Mouse (Mus musculus) embryo, embryonic 11 days (tissue): ENCODE data around the gene Spsb1.

Source experiments
- DNase-seq: peaks from one replicate; pipeline ENCODE4 v3.0.0-alpha.2; 2015

The Spsb1 gene

DNA sequence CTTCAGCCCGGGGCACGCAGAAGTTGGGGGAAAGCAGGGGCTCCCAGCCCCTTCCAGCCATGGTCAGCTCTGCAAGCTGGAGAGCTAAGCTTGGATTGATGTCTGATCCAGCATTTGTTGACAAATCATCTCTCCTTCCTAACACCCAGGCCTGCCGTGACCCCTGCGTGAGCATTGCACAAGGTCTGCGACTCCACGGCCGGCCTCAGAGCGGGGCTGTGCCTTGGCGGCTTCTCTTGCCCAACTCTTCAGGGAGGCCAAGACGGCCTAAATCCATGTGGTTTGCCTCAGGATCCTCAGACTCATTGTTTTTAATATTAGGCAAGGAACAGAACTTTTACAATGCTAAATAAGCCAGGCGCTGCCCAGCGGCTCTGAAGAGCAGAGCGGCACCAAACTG is 3.6 kb downstream of the Spsb1 start:
- no peak for DNase-seq

DNA sequence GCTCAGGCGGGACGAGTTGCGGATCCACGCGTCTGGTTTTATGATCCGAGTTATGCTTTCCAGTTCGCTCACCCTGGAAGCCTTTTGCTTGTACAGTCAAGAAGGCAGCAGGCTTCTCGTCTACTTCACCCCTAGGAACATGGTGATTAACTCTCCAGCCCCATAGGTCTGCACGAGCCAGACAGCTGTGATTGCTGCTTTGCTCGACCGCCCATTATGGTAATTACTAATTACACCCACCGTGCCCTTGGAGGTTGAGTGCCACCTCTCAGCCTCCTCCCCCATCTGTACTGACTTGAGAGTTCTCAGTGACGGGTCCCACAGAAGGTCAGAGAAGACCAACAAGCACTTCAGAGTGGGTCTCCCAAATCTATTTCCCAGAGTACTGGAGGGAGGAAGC is 5.2 kb downstream of the Spsb1 start:
- DNase-seq: no peak

DNA sequence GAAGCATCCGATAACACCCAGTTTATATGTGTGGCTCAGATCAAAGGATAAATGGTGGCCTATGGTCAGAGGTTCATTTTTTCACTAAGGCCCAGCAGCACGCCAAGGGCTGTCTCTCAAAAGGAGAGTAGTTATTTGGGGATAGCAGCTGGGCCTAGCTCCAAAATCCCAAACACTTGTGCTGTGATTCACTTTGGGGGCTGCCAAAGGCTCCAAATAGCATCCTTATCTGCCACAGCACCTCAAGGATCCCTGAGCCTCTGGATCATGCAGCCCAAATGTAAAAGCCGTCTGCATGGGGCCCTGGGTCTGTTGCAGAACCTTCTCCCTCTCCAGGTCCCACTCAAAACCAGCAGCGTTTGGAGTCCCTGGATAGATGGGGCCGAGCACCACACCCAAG is 6.7 kb downstream of the Spsb1 start:
- DNase-seq: no peak

DNA sequence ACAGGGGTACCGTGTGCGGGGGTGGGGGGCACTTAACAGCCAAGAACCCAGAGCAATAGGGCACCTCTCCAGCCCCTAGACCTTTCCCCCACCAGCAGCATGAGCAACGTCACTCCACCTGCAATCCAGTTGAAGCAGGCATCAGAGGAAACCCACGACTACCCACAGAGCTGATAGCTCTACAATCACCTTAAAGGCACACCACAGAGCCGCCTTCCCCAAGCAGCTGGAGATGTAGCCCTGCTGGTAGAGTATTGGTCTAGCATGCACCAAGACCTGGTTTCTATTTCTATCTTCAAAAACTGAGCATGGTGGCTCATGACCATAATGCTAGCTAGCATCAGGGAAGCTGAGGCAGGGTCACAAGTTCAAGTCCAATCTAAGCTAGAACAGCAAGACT is 7.4 kb downstream of the Spsb1 start:
- no peak for DNase-seq

DNA sequence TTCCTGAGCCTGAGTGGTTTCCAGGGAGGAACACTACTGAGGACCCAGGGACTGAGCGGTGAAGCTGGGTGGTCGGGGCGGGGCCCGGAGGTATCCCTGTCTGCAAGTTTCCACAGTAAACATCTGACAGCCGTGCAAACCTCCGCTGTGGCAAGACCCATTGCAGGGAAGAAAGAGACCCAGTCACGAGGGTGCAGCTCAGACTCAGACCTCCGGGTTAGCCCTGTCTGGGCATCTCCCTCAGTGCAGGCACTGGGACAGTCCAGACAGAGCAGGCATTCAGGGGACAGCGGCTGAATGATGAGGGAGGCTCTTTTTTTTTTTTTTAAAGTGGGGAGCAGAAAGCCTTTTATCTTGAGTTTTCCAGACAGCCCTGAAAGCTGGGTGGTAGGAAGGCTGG is 9.6 kb downstream of the Spsb1 start:
- DNase-seq: peak; percentile 64

DNA sequence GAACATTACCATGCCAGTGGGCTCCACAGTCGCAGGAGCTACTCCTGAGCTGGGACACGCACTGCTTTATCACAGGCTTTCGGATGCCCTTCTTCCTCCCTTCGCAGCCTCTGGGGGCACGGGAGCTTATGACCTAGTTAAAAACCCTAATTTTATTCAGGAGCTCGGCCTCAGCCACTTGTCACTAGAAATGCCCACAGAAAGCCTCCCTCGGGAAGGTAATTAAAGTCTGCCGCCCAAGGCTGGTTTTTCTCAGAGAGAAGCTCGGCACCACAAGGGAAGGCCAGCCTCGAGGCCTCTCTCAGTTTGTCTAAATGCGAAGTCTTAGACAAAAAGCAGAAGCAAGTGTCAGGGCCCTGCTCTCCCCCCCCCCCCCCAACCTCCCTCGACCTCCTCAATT is 10.6 kb downstream of the Spsb1 start:
- DNase-seq: peak; percentile 63

DNA sequence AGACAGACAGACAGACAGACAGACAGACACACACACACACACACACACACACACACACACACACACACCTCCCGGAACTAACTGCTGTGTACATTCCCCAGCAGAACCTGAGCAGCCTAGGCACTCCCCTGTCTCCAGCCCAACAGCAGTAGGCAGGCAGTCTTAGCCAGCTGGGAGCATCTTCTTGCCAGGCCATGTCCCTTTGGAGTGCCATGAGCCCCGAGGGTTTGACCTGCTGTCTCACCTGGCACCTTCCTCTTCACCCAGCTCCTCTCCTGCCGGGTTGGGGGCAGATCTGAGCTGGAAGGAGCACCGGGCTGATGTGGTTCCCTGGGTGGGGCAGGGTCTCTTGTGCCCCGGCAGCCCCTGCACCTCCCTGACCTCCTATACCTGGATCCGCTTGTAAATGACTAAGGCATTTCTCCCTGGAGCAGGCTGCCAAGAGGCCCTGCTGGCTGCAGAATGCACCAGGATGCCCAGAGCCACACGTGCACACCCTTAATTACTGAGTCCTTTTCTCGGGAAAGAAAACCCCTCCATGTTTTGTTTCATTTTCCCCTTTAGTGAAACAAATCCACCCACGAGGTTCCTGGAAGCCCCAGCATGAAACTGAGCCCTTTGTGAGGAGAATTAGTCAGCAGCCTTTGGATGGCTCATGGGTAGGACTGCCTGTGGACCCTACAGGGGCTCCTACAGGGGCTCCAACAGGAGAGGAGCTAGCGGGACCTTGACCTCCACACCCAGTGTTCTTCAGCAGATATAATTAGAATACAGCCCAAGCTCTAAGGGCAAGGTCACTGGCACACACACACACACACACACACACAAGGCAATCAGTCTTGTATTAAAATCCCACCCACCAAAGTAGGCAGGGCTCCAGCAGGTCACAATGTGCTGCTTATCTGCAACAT is 11.8 kb downstream of the Spsb1 start:
- no peak for DNase-seq

GRCm38 (mm10) chr4:149941067-149941755 is 13.6 kb downstream of the Spsb1 start:
- no peak for DNase-seq

GRCm38 (mm10) chr4:149938701-149939100 is 16.1 kb downstream of the Spsb1 start:
- DNase-seq: peak; percentile 66

DNA sequence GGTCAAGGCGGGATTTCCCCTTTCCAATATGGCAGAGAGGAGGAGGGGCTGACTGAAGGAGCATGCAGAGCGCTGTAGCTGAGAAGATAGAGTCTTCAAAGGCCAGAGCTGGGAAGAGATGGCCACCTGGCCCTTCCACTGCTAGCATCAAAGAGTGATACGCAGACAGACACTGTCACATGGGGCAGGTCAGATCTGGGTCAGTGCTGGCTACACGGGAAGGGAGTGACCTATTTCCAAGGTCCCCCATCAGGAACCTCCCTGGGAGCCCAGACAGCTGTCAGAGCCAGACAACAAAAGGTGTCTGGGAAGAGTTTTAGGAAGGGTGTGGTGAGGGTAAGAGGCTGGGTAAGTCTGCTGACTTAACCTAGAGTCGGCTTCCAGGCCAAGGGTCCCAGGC is 17.9 kb downstream of the Spsb1 start:
- no peak for DNase-seq

DNA sequence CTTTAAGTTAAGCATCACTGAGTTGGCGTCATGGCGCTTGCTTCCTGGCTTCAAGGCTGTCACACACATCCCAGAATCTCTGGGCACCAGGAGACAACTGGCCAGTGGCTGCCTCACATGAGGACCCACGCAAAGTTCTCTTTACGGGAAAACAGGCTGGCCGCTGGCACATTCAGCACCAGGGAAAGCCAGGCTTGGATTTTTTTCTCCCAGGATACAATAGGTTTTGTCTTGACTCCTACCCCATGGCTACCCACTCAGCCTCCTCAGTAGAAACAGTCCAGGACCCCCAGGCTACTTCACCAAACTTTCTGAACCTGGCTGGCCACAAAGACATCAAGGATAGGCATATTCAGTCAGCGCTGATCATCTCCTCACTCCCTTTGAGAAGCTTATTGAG is 19.4 kb downstream of the Spsb1 start:
- no peak for DNase-seq

GRCm38 (mm10) chr4:149933519-149934245 is 21.2 kb downstream of the Spsb1 start:
- no peak for DNase-seq

DNA sequence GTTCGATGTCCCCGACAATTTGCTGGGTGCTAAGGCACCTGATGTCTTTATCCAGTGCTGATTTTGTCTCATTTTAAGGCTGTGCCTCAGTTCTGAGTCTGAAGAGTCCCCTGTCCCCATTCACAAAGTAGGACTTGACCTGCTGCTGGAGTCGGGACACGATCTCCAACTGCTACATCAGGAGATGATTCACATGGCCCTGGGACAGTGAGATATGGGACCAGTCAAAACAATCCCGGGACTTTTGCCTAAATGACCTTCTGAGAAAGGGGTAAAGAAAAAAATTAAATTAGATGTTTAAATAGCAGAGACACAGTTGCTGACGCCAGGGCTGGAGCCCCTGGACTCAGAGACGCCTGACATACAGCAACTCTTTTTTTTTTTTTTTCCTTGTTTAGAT is 21.8 kb downstream of the Spsb1 start:
- no peak for DNase-seq

DNA sequence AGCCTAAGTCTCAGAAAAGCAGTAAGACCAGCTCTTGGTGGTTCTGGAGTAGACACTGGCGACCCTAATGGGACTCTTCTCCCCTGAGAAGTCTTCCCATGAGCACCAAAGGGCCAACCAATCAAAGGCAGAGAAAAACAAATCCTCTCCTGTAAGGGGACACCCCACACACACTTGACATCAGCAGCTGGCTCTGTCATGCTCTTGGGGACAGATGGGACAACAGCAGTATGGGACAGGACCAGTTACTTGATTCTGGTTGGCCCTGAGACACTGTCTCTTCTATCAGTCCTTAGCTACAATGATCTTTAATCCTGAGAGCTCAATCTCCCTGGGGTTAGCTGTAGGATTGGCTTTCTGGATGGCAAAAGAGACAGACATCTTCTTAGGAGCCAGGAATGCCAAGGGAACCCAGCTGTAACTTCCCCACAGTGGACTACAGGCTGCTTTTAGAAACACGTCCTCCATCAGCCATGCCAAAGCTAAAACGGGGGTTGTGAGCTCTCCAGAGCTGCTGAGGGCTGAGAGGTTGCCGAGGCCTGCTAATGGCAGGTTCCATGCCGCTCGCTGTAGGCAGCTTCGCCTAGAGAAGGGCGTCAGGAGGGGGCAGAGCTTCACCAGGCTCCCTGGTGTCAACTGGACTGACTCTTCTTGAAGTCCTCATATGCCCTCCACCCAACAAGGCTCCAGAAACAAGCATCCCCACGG is 22.6 kb downstream of the Spsb1 start:
- DNase-seq: no peak

DNA sequence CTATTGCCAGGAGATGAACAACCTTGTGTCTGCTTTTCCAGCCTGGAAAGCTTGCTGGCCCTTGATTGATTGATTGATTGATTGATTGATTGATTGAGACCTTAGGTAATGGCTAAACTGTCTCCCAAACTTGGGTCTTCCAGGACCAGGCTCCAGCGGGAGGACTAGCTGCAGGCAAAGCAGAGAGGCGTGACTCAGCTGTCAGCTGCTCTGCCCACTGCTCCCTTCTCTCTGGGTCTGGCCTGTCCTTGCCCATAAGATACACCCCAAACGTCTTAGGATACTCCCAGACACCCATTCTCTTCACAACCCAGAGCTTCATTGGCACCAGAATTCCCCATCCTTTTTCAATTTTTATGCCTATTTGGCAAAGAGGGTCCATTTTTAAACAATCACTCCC is 24.1 kb downstream of the Spsb1 start:
- DNase-seq: no peak

GRCm38 (mm10) chr4:149923014-149923413 is 31.8 kb downstream of the Spsb1 start:
- DNase-seq: no peak

DNA sequence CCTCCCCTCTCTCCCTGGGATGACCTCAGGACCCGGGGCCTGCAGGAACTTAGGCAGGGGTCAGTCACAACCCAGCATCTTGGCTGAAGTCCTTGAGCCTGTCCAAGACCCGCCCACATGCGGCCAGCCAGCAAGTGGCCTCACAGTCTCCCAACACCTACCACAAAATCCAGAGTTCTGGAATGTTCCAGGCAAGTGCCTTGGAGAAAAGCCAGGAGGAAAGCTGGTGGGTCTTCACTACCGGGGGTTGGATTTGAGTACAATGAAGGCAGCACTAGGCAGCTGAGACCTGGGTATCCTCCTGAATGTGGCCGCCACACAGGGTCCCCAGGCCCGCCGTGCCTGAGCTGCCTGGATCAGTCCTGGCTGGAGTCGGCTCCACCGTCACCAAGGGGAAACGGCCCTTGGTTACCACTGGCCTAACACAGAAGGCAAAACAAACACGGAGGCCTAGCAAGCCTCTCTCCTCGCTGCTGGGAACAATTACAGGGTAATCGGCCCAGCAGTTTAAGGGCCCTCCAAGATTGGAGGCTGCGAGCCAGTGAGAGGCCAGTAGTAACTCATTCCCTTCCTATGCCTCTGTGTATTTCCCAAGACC is 32.6 kb downstream of the Spsb1 start:
- DNase-seq: peak; percentile 82

- DNase-seq: no peak
These were observed 34.0 kb downstream of the Spsb1 start for GRCm38 (mm10) chr4:149920886-149921285.

GRCm38 (mm10) chr4:149918455-149919070 is 36.3 kb downstream of the Spsb1 start:
- DNase-seq: no peak

DNA sequence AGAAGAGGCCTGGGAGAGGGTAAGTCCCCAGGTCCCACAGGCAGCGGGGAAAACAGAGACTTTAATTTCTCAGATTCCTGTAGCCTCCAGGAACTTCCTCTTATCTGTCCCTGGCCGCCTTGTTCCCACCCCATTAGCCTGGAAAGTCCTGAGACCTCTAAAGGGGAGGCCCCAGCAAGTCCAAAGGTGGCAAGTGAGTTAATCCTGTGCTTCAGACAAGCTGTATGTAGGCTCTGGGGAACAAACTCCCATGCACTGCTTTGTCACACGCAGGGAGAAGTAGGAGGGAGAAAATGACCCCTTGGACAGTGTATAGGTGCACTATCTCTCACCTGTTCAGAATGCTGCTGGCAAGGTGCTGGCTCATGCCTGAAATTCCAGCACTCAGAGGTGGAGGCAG is 38.0 kb downstream of the Spsb1 start:
- no peak for DNase-seq

DNA sequence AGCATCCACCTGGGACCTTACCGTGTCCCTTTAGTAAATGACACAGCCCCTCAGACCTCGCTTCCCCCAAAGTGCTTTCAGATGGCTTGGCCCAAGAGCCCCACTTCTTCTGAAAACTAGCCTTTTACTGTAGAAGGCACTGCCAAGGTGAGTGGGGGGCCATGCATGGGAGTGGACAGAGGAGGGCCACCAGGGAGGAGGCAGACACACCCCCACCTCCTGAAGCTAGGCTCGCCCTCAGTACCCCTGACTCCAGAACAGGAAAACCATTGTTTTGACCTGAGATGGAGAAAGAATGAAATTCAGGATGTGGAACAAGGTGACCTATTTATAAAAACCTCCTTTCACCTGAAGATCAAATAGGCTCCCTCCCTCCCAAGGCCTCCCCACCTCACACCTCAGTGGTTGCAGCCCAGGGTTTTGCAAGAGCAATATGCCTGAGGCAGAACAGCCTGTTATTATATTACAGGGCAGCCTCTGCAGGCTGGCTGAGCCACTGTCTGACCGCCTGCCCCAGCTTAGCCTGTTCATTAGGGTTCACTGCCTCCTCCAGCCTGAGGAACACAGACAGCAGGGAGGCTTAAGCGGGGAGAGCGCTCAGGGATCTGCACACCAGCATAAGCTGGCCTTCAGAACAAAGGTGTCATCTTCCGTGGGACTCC is 41.0 kb downstream of the Spsb1 start:
- no peak for DNase-seq

GRCm38 (mm10) chr4:149912451-149912850 is 42.4 kb downstream of the Spsb1 start:
- peak; percentile 67 for DNase-seq
